Mouse (Mus musculus) gastrocnemius, adult 2 months (tissue): ENCODE results near the gene Ikbke. TPM values are rescaled to one million over a fixed set of nuclear protein-coding genes. Genes with fewer than 3 reads are reported as not detected.

Experiments used
- DNase-seq: peaks from one replicate; pipeline ENCODE4 v3.0.0; 2022
- H3K27ac ChIP-seq: fragments of 200-600 bp; 2 replicates; pipeline ENCODE4 v1.8.1; 2022; ENCODE audit warnings: mild to moderate bottlenecking
- H3K4me3 ChIP-seq: fragments of 200-600 bp; 2 replicates; pipeline ENCODE4 v1.8.1; 2022; ENCODE audit warnings: mild to moderate bottlenecking, moderate library complexity
- CTCF ChIP-seq: fragments of 200-600 bp; IDR thresholded peaks from 2 replicates; pipeline ENCODE4 v1.8.1; 2022; ENCODE audit warnings: antibody characterized with exemption, mild to moderate bottlenecking, moderate library complexity
- intact Hi-C: fragments of 180-260 bp; cut with DNase I; formaldehyde crosslinking; loops from one replicate; pipeline ENCODE4 v1.15.1; 2025
- total RNA-seq, 2 experiments: library from RNA; stranded (reverse); gene quantifications; 2 replicates each; pipeline ENCODE4 v1.2.3; 2021

Ikbke gene
- total RNA-seq, 2 experiments from 2014 or later: 0.46 to 1.1 TPM

- intact Hi-C loops: no loop called here
- TF ChIP-seq CTCF: no peak
- no peak overlapping the region for H3K27ac ChIP-seq
- no peak for DNase-seq
- no peak overlapping the region for H3K4me3 ChIP-seq
Measured at GRCm38 (mm10) chr1:131221822-131222590, 57.4 kb downstream of the Ikbke start.

GRCm38 (mm10) chr1:131218933-131219332, 60.5 kb downstream of the Ikbke start:
- Histone ChIP-seq H3K27ac (no peak overlapping the region), H3K4me3 (no peak overlapping the region)
- intact Hi-C loops: no loop called here
- TF ChIP-seq CTCF: no peak
- DNase-seq: peak; percentile 9

GRCm38 (mm10) chr1:131213361-131213760, 66.0 kb downstream of the Ikbke start:
- intact Hi-C loops: no loop called here
- Histone ChIP-seq H3K4me3 (no peak overlapping the region), H3K27ac (no peak overlapping the region)
- no peak for TF ChIP-seq CTCF
- no peak for DNase-seq

GRCm38 (mm10) chr1:131212956-131213355, 66.5 kb downstream of the Ikbke start:
- Histone ChIP-seq H3K27ac (no peak overlapping the region), H3K4me3 (no peak overlapping the region)
- intact Hi-C loops: no loop called here
- no peak for TF ChIP-seq CTCF
- no peak for DNase-seq

GRCm38 (mm10) chr1:131211655-131212054, 67.8 kb downstream of the Ikbke start:
- no peak for TF ChIP-seq CTCF
- Histone ChIP-seq H3K4me3 (no peak overlapping the region), H3K27ac (no peak overlapping the region)
- intact Hi-C loops: no loop called here
- DNase-seq: no peak

- Histone ChIP-seq H3K27ac (no peak overlapping the region), H3K4me3 (no peak overlapping the region)
- no peak for DNase-seq
- no peak for TF ChIP-seq CTCF
- intact Hi-C loops: loop anchor here (5.0 kb wide), 1 partner anchor 32 kb away; no protein-coding TSS in a partner anchor
Measured at GRCm38 (mm10) chr1:131209971-131210426, 69.4 kb downstream of the Ikbke start.

GRCm38 (mm10) chr1:131208800-131209199, 70.6 kb downstream of the Ikbke start:
- H3K4me3 ChIP-seq: no peak overlapping the region
- no peak for TF ChIP-seq CTCF
- no peak for DNase-seq
- no peak overlapping the region for H3K27ac ChIP-seq
- intact Hi-C loops: loop anchor here (5.0 kb wide), 1 partner anchor 34 kb away; no protein-coding TSS in a partner anchor

GRCm38 (mm10) chr1:131208081-131208480, 71.3 kb downstream of the Ikbke start:
- Histone ChIP-seq H3K4me3 (no peak overlapping the region), H3K27ac (no peak overlapping the region)
- intact Hi-C loops: loop anchor here (5.0 kb wide), 1 partner anchor 34 kb away; no protein-coding TSS in a partner anchor
- DNase-seq: no peak
- no peak for TF ChIP-seq CTCF

- peak; percentile 73 for DNase-seq
- intact Hi-C loops: loop anchor here (5.0 kb wide), 1 partner anchor 35 kb away; no protein-coding TSS in a partner anchor
Measured at GRCm38 (mm10) chr1:131207531-131207930, 71.9 kb downstream of the Ikbke start.

GRCm38 (mm10) chr1:131206342-131206741, 73.1 kb downstream of the Ikbke start:
- intact Hi-C loops: loop anchor here (5.0 kb wide), 1 partner anchor 36 kb away; no protein-coding TSS in a partner anchor

More at GRCm38 (mm10) chr1:131207531-131207930, 71.9 kb downstream of the Ikbke start:
- Histone ChIP-seq H3K4me3 (no peak overlapping the region), H3K27ac (no peak overlapping the region)
- peak; percentile 64 for TF ChIP-seq CTCF

GRCm38 (mm10) chr1:131204461-131204860, 74.9 kb downstream of the Ikbke start:
- intact Hi-C loops: no loop called here
- no peak for TF ChIP-seq CTCF
- no peak for DNase-seq
- no peak overlapping the region for H3K4me3 ChIP-seq
- H3K27ac ChIP-seq: no peak overlapping the region

More at GRCm38 (mm10) chr1:131206342-131206741, 73.1 kb downstream of the Ikbke start:
- Histone ChIP-seq H3K4me3 (no peak overlapping the region), H3K27ac (no peak overlapping the region)
- TF ChIP-seq CTCF: no peak
- DNase-seq: no peak

Other genes starting within 250 kb of the Ikbke start
- gene Mapkapk2, start 181.8 kb downstream of the Ikbke start, total RNA-seq: 100 to 1,000 TPM; 203 to 251 TPM
- not detected for gene Dyrk3, start 141.3 kb downstream of the Ikbke start, total RNA-seq
- 10 to 100 TPM; 26.2 to 29.2 TPM for gene Eif2d, start 126.4 kb downstream of the Ikbke start, total RNA-seq
- 1 to 10 TPM in 1 of 2 experiments, under 1 TPM in 1; 0.71 to 1.1 TPM for gene Rassf5, start 34.3 kb downstream of the Ikbke start, total RNA-seq
- 10 to 100 TPM; 10.1 to 12.2 TPM for gene Srgap2, start 247.7 kb upstream of the Ikbke start, total RNA-seq
- under 1 TPM; 0.20 to 0.31 TPM for gene Fam72a, start 248.3 kb upstream of the Ikbke start, total RNA-seq